Mouse (Mus musculus) T-cell, adult 2 months (primary cell): ENCODE data around the gene Flt1.

Experiments used
- DNase-seq: peaks from one replicate; pipeline ENCODE4 v3.0.0; 2022; ENCODE audit warnings: low spot score

Flt1 gene

GRCm38 (mm10) chr5:147549016-147549755 is 176.6 kb downstream of the Flt1 start:
- no peak for DNase-seq

- DNase-seq: no peak
Measured at GRCm38 (mm10) chr5:147545731-147546241, 180.0 kb downstream of the Flt1 start.

- DNase-seq: no peak
Measured at GRCm38 (mm10) chr5:147542291-147542690, 183.5 kb downstream of the Flt1 start.

GRCm38 (mm10) chr5:147539815-147540214 is 186.0 kb downstream of the Flt1 start:
- DNase-seq: no peak

- DNase-seq: no peak
Measured at GRCm38 (mm10) chr5:147539409-147539808, 186.4 kb downstream of the Flt1 start.

GRCm38 (mm10) chr5:147532031-147532430 is 193.8 kb downstream of the Flt1 start:
- no peak for DNase-seq

GRCm38 (mm10) chr5:147527788-147528187 is 198.0 kb downstream of the Flt1 start:
- DNase-seq: peak; percentile 27

GRCm38 (mm10) chr5:147527006-147527405 is 198.8 kb downstream of the Flt1 start:
- no peak for DNase-seq
